Mouse (Mus musculus) layer of hippocampus, adult 2 months (tissue): ENCODE measurements around the gene Prox1. TPM values are rescaled to one million over a fixed set of nuclear protein-coding genes. Genes with fewer than 3 reads are reported as not detected.

Source experiments
- DNase-seq, 2 experiments: peaks; one replicate each; pipeline ENCODE4 v3.0.0; 2022; ENCODE audit warnings: low spot score in 2 of 2
- H3K27ac ChIP-seq: fragments of 200-600 bp; 2 replicates; pipeline ENCODE4 v1.8.1; 2022
- H3K4me3 ChIP-seq: fragments of 200-600 bp; 2 replicates; pipeline ENCODE4 v1.8.1; 2022; ENCODE audit warnings: mild to moderate bottlenecking
- CTCF ChIP-seq: fragments of 200-600 bp; conservative IDR thresholded peaks from 2 replicates; pipeline ENCODE4 v1.8.1; 2022; ENCODE audit warnings: antibody characterized with exemption, mild to moderate bottlenecking, moderate library complexity
- total RNA-seq, 2 experiments: library from RNA; stranded (reverse); gene quantifications; 2 replicates each; pipeline ENCODE4 v1.2.3; 2021

The Prox1 gene
- total RNA-seq, 2 experiments from 2014 or later, result 102 to 112 TPM

- Histone ChIP-seq H3K4me3 (peak overlapping the region; percentile 2; the same call in 1 of the 2 replicates), H3K27ac (peak overlapping the region; percentile 74)
- no peak for TF ChIP-seq CTCF
- DNase-seq, result no peak
These were observed 21.2 kb downstream of the Prox1 start for GRCm38 (mm10) chr1:190149233-190149741.

- Histone ChIP-seq H3K4me3 (peak overlapping the region; percentile 2; the same call in 1 of the 2 replicates), H3K27ac (peak overlapping the region; percentile 74)
- no peak for DNase-seq
- no peak for TF ChIP-seq CTCF
These were observed 21.8 kb downstream of the Prox1 start for GRCm38 (mm10) chr1:190148661-190149232.

DNA sequence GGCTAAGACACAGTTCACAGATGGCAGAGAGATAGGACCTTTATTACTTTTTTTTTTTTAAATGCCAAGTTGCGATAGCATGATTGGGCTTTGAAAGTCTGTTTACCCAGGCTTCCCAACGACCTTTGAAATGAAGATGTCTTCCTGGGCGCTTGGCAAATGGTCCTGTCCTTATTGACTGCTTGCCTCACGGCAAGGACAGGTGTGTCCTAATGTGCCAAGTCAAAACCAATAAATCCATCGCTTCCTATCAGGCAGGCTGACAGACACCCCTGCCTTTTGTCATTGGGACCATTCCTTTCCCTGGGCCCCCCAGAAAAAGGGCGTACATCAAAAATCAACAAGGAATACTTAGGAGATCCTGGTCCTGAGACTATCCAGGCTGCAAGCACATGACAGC is 22.7 kb downstream of the Prox1 start:
- Histone ChIP-seq H3K27ac (peak overlapping the region; percentile 74), H3K4me3 (no peak overlapping the region)
- DNase-seq, result no peak
- no peak for TF ChIP-seq CTCF

GRCm38 (mm10) chr1:190144416-190144815 is 26.1 kb downstream of the Prox1 start:
- no peak overlapping the region for H3K4me3 ChIP-seq
- H3K27ac ChIP-seq, result peak overlapping the region; percentile 63; the same call in 1 of the 2 replicates
- no peak for DNase-seq
- no peak for TF ChIP-seq CTCF

- peak overlapping the region; percentile 63 for H3K27ac ChIP-seq
- H3K4me3 ChIP-seq, result no peak overlapping the region; the same call in 1 of the 2 replicates
- no peak for DNase-seq
- TF ChIP-seq CTCF, result no peak
These were observed 26.9 kb downstream of the Prox1 start for GRCm38 (mm10) chr1:190143593-190143992.

DNA sequence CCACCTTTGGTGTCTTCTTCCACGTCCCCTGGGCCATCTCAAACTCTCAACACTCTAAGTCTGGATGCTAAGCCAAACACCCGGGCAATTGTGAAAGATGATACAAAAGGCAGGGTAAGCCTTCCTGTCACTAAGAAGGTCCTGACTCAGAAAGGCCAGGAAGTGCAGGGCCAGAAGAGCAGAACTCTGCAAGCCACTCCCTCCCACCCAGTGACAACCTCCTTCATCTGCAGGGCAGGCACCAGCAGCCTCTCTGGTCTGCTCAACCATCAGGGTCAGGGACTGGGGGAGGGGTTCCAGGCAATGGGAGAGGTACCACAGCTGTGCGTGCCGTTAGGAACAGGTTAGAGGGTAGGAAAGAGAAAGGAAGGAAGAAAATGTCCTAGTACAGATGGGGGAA is 27.9 kb downstream of the Prox1 start:
- no peak for DNase-seq
- peak overlapping the region; percentile 63 for H3K27ac ChIP-seq
- H3K4me3 ChIP-seq, result no peak overlapping the region
- TF ChIP-seq CTCF, result no peak

- no peak for TF ChIP-seq CTCF
- no peak for DNase-seq
- peak overlapping the region; percentile 67 for H3K27ac ChIP-seq
- no peak overlapping the region for H3K4me3 ChIP-seq
These were observed 30.0 kb downstream of the Prox1 start for GRCm38 (mm10) chr1:190140519-190140918.

DNA sequence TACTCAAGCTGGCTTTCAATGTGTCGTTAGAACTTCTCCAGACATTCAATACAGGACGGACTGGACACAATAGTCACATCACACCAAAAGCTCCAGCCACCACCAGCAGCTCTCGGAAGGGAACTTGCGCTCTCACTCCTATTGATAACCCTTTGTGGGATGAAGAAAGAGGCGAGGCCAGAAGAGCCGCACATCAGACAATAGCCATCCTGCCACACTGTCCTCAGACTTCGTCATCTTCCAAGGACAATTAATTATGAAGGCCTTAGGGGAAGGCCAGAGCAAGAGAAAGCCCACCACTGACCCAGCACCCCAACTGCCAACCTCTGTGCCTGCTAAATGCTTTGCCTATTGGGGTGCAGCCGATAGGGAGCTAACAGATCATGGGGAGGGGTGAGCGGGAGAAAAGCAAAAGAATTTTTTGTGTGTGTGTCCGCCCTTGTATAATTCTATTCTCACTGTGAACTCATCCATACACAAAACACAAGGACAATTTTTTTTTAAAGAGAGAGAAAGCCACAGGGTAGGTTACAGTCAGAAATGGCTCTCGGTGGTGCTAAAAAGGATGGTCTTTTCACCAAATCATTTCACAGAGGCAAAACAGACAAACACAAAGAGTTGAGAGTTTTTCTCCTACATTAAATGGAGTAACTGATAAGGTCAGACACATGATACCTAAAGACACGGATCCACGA is 30.7 kb downstream of the Prox1 start:
- Histone ChIP-seq H3K27ac (peak overlapping the region; percentile 67), H3K4me3 (no peak overlapping the region)
- no peak for TF ChIP-seq CTCF
- no peak for DNase-seq

DNA sequence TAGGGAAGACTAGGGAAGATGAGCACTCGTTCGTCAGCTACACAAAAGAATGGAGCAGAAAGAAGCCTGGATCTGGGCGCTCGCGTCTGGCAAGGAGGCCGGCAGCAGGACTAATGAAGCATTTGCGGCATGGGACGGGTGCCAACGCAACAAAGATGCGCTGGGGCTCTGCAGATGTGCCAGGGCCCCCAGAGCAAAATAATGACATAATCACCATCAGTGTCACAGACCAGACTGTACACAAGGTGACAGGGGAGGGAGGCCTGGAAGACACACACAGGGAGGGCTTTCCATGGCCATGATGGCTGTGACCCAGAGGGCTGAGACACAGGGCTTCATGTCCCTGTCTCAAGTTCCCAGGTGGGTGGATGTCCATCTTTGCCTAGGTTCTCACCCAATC is 32.6 kb downstream of the Prox1 start:
- DNase-seq, result no peak
- no peak overlapping the region for H3K4me3 ChIP-seq
- no peak for TF ChIP-seq CTCF
- peak overlapping the region; percentile 67 for H3K27ac ChIP-seq

DNA sequence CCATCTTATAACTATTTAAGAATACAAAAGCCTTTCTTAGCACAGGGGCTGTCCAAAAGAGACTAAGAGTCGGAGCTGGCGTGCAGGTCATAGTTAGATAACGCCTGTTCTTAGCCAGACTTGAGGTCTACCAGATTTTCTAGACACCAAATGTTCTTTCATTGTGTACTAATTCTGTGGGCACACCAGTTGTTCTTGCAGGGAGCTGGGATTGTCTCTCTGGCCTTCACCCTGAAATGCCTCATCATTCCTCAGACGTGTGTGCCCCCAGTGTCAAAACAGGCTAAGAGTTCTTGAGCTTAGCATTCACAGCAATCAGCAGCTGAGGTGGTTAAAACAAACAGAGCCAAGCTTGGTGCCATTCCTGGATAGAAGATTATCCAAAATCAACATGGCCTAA is 37.6 kb downstream of the Prox1 start:
- DNase-seq, result no peak
- Histone ChIP-seq H3K4me3 (no peak overlapping the region), H3K27ac (peak overlapping the region; percentile 28)
- no peak for TF ChIP-seq CTCF

GRCm38 (mm10) chr1:190130888-190131287 is 39.6 kb downstream of the Prox1 start:
- H3K4me3 ChIP-seq, result no peak overlapping the region

GRCm38 (mm10) chr1:190129553-190129952 is 41.0 kb downstream of the Prox1 start:
- no peak for DNase-seq
- Histone ChIP-seq H3K27ac (peak overlapping the region; percentile 33; the same call in 1 of the 2 replicates), H3K4me3 (no peak overlapping the region)
- no peak for TF ChIP-seq CTCF

More at GRCm38 (mm10) chr1:190130888-190131287, 39.6 kb downstream of the Prox1 start:
- no peak for TF ChIP-seq CTCF
- H3K27ac ChIP-seq, result no peak overlapping the region
- no peak for DNase-seq

- peak overlapping the region; percentile 40; the same call in 1 of the 2 replicates for H3K27ac ChIP-seq
- TF ChIP-seq CTCF, result no peak
- no peak for DNase-seq
These were observed 41.7 kb downstream of the Prox1 start for GRCm38 (mm10) chr1:190128674-190129322.

More at GRCm38 (mm10) chr1:190128674-190129322, 41.7 kb downstream of the Prox1 start:
- no peak overlapping the region for H3K4me3 ChIP-seq
